Mouse (Mus musculus): ENCODE data around the gene Ltb4r2. TPM values are rescaled to one million over a fixed set of nuclear protein-coding genes. Genes with fewer than 3 reads are reported as not detected.
A peak's percentile ranks its signal among the peaks of the same experiment; 100 is the strongest.

Ltb4r2 gene
- polyA plus RNA-seq, 1 experiment from 2014 or later = 0.68 TPM

DNA sequence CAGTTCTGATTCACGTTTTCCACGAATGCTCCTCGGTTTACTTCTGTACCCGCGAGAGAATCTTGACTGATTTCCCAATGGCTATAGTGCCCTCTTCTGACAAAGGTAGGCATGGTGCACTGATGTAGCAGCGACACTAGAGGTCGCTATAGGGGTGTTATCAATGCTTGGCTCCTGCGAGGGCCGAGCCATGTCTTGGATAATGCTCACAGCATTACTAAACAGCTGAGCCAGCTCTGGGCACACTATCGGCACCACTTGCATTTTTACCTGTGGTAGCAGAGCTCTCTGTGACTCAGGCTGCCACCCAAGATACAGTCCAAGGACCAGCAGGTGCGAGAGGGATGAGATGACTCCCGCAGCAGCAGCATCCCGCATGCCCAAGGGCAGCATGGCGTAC lies 20.1 kb downstream of the Ltb4r2 start:
- TF ChIP-seq CTCF (IDR thresholded peaks at IDR 0.05; ENCODE audit: low read depth) = peak; percentile 99
- no peak overlapping the region for H3K9ac ChIP-seq (ENCODE audit: low read depth, low read length)
- 15% methylated on average over 14 of the region's 14 CpGs for WGBS
- ATAC-seq (replicated peaks; ENCODE audit: low FRiP score, low read depth) = peak; percentile 64
- H3K27me3 ChIP-seq (ENCODE audit: insufficient read depth, low read length) = no peaks in the 10 kb centered on the region
- H3K9me3 ChIP-seq (replicated peaks; ENCODE audit: low read length) = no peaks in the 10 kb centered on the region
- peaks cover 7% of the 10 kb centered on the region for H3K4me1 ChIP-seq (replicated peaks; ENCODE audit: insufficient read depth, low read length)
- H3K4me2 ChIP-seq (ENCODE audit: low read length) = peak overlapping the region; percentile 80
- peak; percentile 94 for DNase-seq (ENCODE audit: low spot score)
- no peak overlapping the region for H3K27ac ChIP-seq
- H3K36me3 ChIP-seq (ENCODE audit: insufficient read depth, low read length) = no peaks in the 10 kb centered on the region
- no peak overlapping the region for H3K4me3 ChIP-seq (replicated peaks; ENCODE audit: low read depth, low read length)

GRCm38 (mm10) chr14:55782361-55782960 lies 21.2 kb downstream of the Ltb4r2 start:
- Histone ChIP-seq H3K4me1 (replicated peaks; ENCODE audit: insufficient read depth, low read length) (peaks cover 7% of the 10 kb centered on the region), H3K9me3 (replicated peaks; ENCODE audit: low read length) (no peaks in the 10 kb centered on the region), H3K27ac (peak overlapping the region; percentile 65; the same call in 1 of the 2 replicates), H3K4me2 (ENCODE audit: low read length) (peak overlapping the region; percentile 80), H3K9ac (ENCODE audit: low read depth, low read length) (0 out of 2 replicates have a peak overlapping the region, but pooled peaks have one; percentile 5), H3K4me3 (replicated peaks; ENCODE audit: low read depth, low read length) (peak overlapping the region; percentile 44), H3K36me3 (ENCODE audit: insufficient read depth, low read length) (no peaks in the 10 kb centered on the region), H3K27me3 (ENCODE audit: insufficient read depth, low read length) (no peaks in the 10 kb centered on the region)
- TF ChIP-seq CTCF (IDR thresholded peaks at IDR 0.05; ENCODE audit: low read depth) = no peak
- ATAC-seq (replicated peaks; ENCODE audit: low FRiP score, low read depth) (no peak), DNase-seq (ENCODE audit: low spot score) (no peak)
- WGBS = 44% methylated on average over 9 of the region's 9 CpGs

DNA sequence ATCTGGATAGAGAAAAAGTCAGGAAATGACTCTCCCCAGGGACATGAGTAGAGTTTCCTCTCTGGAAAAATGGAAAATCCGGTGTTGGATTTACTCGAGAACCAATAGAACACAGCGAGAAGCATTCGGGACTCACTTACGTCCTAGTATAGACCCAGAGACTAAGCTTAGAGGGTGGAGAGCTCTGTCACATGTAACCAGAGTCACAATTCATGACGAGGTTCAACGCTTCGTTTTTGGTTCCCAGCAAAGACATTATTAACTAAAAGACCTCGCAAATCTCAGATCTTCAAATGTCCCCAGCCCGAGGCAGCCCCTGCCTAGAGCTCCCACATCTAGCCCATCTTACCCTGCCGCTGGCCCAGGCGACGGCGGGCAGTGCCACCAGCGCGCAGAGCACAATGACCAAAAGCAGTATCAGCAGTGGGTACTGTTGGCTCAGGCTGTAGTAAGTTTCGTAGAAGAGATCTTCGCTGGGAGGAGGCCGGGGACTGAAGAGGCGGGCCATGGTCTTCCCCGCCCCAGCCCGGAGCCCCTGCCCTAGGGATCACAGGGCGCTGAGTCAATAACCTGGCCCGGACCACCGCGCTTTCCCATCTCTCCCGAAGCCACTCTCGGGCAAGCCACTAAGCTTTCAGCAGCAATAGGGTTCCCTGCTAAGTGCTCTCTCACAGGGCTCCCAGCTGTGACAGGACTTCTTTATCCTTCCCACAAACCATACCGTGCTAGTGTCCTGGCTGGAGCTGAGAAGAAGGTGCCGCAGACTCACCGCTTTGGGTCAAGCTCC lies 22.1 kb downstream of the Ltb4r2 start:
- ATAC-seq (replicated peaks; ENCODE audit: low FRiP score, low read depth) (no peak; the same call in 1 of the 2 replicates), DNase-seq (ENCODE audit: low spot score) (peak; percentile 95)
- no peaks in the 10 kb centered on the region for H3K36me3 ChIP-seq (ENCODE audit: insufficient read depth, low read length)
- no peaks in the 10 kb centered on the region for H3K9me3 ChIP-seq (replicated peaks; ENCODE audit: low read length)
- H3K9ac ChIP-seq (ENCODE audit: low read depth, low read length) = peak overlapping the region; percentile 52
- WGBS = 3% methylated on average over 31 of the region's 31 CpGs
- no peaks in the 10 kb centered on the region for H3K27me3 ChIP-seq (ENCODE audit: insufficient read depth, low read length)
- peaks cover 14% of the 10 kb centered on the region for H3K4me1 ChIP-seq (replicated peaks; ENCODE audit: insufficient read depth, low read length)
- H3K4me3 ChIP-seq (replicated peaks; ENCODE audit: low read depth, low read length) = peak overlapping the region; percentile 44
- peak overlapping the region; percentile 75 for H3K27ac ChIP-seq
- peak overlapping the region; percentile 80 for H3K4me2 ChIP-seq (ENCODE audit: low read length)
- TF ChIP-seq CTCF (IDR thresholded peaks at IDR 0.05; ENCODE audit: low read depth) = no peak

GRCm38 (mm10) chr14:55783958-55784235 lies 22.7 kb downstream of the Ltb4r2 start, which contains the start of gene Adcy4:
TSS of gene Adcy4 (minus strand) at chr14:55784095.
- Histone ChIP-seq H3K4me2 (ENCODE audit: low read length) (peak within 1 kb of the TSS; percentile 80), H3K27me3 (ENCODE audit: insufficient read depth, low read length) (no peaks in the 10 kb centered on the region), H3K27ac (peak within 1 kb of the TSS; percentile 75), H3K4me1 (replicated peaks; ENCODE audit: insufficient read depth, low read length) (peaks cover 14% of the 10 kb centered on the region), H3K9me3 (replicated peaks; ENCODE audit: low read length) (no peaks in the 10 kb centered on the region), H3K9ac (ENCODE audit: low read depth, low read length) (peak within 1 kb of the TSS; percentile 52), H3K36me3 (ENCODE audit: insufficient read depth, low read length) (no peaks in the 10 kb centered on the region), H3K4me3 (replicated peaks; ENCODE audit: low read depth, low read length) (peak within 1 kb of the TSS; percentile 44)
- ATAC-seq (replicated peaks; ENCODE audit: low FRiP score, low read depth) (no peak), DNase-seq (ENCODE audit: low spot score) (peak; percentile 32)
- no peak for TF ChIP-seq CTCF (IDR thresholded peaks at IDR 0.05; ENCODE audit: low read depth)
- 6% methylated on average over 13 of the region's 13 CpGs for WGBS

DNA sequence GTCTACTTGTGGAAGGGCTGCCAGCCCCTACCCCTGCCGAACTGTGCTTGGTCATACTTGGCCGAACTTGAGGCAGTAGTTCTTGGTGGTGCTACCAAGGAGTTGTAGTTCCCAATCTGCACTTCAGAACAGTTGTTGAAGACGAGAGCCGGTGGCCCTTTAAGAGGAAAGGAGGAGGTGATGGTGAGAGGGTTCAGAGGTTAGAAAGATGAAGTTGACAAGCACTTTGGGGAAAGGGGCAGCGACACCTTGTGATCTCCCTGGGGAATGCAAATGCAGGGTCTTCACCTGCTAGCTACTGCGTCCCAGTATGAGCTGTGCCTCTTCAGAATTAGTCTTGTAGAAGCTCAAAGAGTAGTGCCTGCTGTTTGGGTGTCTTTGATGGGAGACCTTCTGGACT lies 24.0 kb downstream of the Ltb4r2 start:
- no peak overlapping the region for H3K9ac ChIP-seq (ENCODE audit: low read depth, low read length)
- H3K27ac ChIP-seq = no peak overlapping the region
- no peaks in the 10 kb centered on the region for H3K9me3 ChIP-seq (replicated peaks; ENCODE audit: low read length)
- H3K27me3 ChIP-seq (ENCODE audit: insufficient read depth, low read length) = no peaks in the 10 kb centered on the region; the same call in 1 of the 2 replicates
- 41% methylated on average over 6 of the region's 6 CpGs for WGBS
- H3K4me3 ChIP-seq (replicated peaks; ENCODE audit: low read depth, low read length) = no peak overlapping the region
- H3K4me1 ChIP-seq (replicated peaks; ENCODE audit: insufficient read depth, low read length) = peaks cover 14% of the 10 kb centered on the region
- peak; percentile 54 for TF ChIP-seq CTCF (IDR thresholded peaks at IDR 0.05; ENCODE audit: low read depth)
- no peaks in the 10 kb centered on the region for H3K36me3 ChIP-seq (ENCODE audit: insufficient read depth, low read length)
- DNase-seq (ENCODE audit: low spot score) = no peak
- ATAC-seq (replicated peaks; ENCODE audit: low FRiP score, low read depth) = no peak
- no peak overlapping the region for H3K4me2 ChIP-seq (ENCODE audit: low read length)

DNA sequence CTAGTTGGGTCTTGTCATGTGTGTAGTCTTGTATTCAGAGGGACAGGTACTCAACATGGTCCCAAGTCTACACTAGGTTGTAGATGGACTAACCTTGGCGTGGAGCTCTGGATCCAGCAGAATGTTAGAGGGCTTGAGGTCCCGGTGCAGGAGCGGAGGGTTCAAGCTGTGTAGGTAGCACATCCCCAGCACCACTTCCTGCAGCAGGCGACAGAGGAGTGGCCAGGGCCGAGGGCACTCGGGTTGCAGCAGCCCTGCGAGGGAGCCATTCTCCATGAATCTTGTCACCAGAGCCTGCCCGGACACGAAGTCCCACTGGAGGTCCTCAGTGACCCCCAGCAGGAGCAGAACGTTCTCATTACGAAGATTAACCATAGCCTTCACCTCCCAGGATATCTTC lies 26.5 kb downstream of the Ltb4r2 start:
- peak overlapping the region; percentile 25; the same call in 1 of the 2 replicates for H3K4me3 ChIP-seq (replicated peaks; ENCODE audit: low read depth, low read length)
- peak overlapping the region; percentile 58 for H3K4me2 ChIP-seq (ENCODE audit: low read length)
- no peaks in the 10 kb centered on the region for H3K36me3 ChIP-seq (ENCODE audit: insufficient read depth, low read length)
- H3K9me3 ChIP-seq (replicated peaks; ENCODE audit: low read length) = no peaks in the 10 kb centered on the region
- no peak for TF ChIP-seq CTCF (IDR thresholded peaks at IDR 0.05; ENCODE audit: low read depth)
- 0 out of 2 replicates have a peak overlapping the region, but pooled peaks have one; percentile 32 for H3K9ac ChIP-seq (ENCODE audit: low read depth, low read length)
- DNase-seq (ENCODE audit: low spot score) (no peak), ATAC-seq (replicated peaks; ENCODE audit: low FRiP score, low read depth) (no peak)
- H3K27me3 ChIP-seq (ENCODE audit: insufficient read depth, low read length) = no peaks in the 10 kb centered on the region; the same call in 1 of the 2 replicates
- peaks cover 9% of the 10 kb centered on the region for H3K4me1 ChIP-seq (replicated peaks; ENCODE audit: insufficient read depth, low read length)
- H3K27ac ChIP-seq = no peak overlapping the region
- WGBS = 33% methylated on average over 11 of the region's 11 CpGs

Measured in kidney, postnatal 0 days (tissue).